Mouse (Mus musculus): Measurements from ENCODE around the gene Rpl14.
A peak's percentile ranks its signal among the peaks of the same experiment; 100 is the strongest.

The Rpl14 gene

GRCm38 (mm10) chr9:120575748-120576661 lies 4.8 kb downstream of the Rpl14 start:
- DNase-seq: no peak

- DNase-seq: no peak
Observed at GRCm38 (mm10) chr9:120576662-120577013, 5.4 kb downstream of the Rpl14 start.

- peak; percentile 90 to 94 for DNase-seq
Observed at GRCm38 (mm10) chr9:120577133-120577651, 5.9 kb downstream of the Rpl14 start.

- no peak for DNase-seq
Observed at GRCm38 (mm10) chr9:120577706-120578405, 6.6 kb downstream of the Rpl14 start.

- no peak for DNase-seq
Observed at GRCm38 (mm10) chr9:120578701-120579100, 7.5 kb downstream of the Rpl14 start.

GRCm38 (mm10) chr9:120579808-120580207 lies 8.6 kb downstream of the Rpl14 start:
- no peak for DNase-seq

- peak; percentile 72 to 86 for DNase-seq
Observed at GRCm38 (mm10) chr9:120581941-120582618, 10.8 kb downstream of the Rpl14 start.

DNA sequence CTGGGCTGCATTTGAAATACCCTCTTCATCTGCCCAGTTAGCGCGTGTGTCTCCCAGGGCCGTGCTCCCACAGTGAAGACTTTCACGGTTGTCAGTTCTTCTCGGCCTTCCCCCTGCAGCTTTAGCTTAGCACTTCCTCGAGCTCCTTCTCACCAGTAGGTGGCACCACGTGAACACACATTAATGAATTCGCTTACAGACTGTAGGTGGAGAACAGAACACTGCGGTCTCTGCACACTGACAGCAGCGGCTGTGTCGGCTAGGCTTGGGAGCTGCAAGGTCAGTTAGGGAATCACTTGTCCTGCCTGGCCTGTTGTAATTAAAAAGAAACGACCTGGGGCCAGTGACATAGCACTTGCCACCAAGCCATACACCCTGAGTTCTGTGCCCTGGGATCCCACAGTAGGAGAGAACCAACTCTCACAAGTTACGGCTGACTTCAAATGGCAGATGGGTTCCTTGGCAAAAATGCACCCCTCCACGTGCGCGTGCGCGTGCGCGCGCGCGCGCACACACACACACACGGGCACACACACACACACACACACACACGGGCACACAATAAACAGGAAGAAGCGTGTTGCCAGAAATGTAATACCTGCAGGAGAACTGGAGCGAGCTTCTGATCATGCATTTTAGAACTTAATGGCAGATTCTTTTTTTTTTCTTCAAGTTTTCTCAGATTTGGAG lies 11.5 kb downstream of the Rpl14 start:
- DNase-seq: peak; percentile 93 to 94

GRCm38 (mm10) chr9:120583314-120583713 lies 12.1 kb downstream of the Rpl14 start:
- no peak for DNase-seq

DNA sequence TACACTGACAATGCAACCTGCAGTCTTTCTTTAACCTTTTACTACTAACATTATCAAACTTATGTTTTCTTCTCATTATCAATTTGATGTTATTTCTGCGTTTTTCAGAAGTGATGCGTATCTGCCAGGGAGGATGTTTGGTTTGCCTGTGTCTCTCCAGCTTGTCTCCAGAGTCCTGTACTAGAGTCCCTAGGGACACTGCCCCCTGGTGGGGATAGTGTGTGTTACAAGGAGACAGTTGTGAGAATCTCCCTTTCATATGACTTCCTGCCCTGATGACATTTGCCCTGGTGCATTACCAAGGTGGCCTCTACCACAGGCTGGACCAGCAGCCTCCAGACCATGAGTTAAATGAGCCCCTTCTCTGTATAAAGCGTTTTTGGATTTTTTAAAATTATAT lies 15.3 kb downstream of the Rpl14 start:
- peak; percentile 87 to 89 for DNase-seq

GRCm38 (mm10) chr9:120591490-120591889 lies 20.2 kb downstream of the Rpl14 start:
- DNase-seq: peak; percentile 90 to 91

GRCm38 (mm10) chr9:120593383-120594101 lies 22.3 kb downstream of the Rpl14 start:
- DNase-seq: no peak

GRCm38 (mm10) chr9:120594839-120595238 lies 23.6 kb downstream of the Rpl14 start:
- no peak for DNase-seq

DNA sequence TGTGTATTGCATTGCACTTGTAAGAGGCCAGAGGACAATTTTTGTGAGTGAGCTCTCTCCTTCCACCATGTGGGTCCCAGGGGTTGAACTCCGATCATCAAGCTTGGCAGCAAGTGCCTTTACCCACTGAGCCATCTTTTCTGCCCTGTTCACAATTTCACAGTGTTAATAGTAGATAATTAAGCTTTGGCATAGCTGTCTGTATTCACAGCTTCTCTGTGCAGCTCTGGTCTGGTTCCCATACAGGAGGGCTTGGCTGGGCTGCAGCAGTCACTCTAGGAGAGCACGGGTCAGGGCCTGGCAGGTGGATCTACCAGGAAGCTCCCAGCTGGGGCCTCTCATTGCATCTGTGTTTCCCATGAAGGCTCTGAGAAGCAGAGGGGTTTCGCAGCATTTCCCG lies 24.1 kb downstream of the Rpl14 start:
- no peak for DNase-seq

DNA sequence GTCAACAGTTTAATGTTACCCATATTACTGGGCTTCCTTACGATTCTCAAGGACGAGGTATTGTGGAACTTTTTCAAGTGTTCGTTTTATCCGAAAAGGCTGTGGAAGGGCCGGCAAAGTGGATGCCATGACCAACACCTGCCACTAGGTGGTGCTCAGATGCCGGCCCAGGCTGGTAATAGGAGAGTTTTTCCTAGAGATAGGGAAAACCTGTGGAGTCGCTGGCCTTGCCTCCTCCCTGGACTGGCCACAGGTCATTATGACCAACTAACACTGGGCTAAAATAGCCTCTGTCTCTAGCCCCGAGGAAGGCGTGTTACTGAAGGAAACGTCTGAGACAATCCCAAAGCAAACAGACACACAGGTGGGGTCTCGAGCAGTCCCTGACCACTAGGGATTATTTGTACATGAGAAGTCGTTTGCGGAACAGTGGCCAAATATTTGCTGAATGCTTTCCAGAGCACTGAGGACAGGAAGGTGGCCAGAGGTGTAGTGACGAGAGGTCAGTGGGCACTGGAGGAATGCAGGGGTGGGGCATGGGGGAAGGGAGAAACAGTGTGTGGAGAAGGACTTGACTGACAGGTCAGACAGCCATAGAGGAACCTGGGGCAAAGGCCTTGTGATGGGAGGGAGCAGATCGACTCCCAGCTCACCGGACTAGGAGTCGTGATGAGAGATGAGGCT lies 30.4 kb downstream of the Rpl14 start:
- DNase-seq: peak; percentile 83 to 86

DNA sequence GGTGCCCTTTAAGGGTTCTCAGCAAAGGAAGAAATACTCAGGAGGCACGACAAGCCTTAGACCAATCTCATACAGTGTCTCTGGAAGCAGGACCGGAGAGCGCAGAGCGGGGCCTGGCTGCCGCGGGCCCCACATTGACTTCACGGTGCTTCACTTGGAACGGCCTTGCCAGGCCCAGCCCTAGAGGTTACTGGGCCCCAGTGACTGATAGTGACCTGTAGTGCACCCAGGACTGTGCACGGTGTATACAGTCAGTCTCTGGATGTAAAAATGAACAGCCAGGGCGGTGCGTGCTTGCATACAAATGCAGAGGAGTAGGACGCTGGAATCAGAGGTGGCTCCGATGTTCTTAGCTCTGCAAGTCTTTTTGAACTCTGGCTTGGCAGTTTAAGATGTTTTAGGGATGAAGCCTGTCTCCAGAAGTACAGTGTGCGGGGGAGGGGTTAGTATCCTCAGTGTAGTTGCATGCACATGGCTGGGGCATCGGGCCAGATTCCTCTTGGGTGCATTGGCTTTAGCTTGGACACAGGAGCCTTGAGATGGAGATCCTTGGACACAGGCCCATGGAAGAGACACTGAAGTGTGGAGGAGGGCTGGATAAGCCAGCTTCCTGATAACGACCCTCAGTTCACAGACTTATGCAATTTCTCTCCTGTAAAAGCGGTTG lies 31.1 kb downstream of the Rpl14 start:
- DNase-seq: peak; percentile 41 to 50

GRCm38 (mm10) chr9:120602839-120603511 lies 31.7 kb downstream of the Rpl14 start:
- DNase-seq: peak; percentile 94 to 95

DNA sequence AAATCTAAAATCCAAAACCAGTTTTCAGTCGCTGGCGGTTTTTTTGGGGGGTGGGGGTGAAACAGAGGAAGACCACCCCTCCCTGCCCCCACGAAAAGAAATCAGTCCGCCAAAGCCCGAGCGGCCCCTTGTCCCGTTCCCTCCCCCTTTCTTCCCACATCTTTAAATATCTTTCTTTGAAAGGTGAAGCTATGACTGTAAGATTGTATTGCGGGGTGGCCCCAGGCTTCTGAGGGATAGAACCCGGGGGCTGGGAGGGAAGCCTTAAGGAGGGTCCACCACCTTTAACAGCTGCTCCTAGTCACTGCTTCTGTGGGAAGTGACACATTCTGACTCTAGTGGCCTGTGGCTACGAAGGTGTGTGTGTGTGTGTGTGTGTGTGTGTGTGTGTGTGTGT lies 32.3 kb downstream of the Rpl14 start:
- DNase-seq: no peak

DNA sequence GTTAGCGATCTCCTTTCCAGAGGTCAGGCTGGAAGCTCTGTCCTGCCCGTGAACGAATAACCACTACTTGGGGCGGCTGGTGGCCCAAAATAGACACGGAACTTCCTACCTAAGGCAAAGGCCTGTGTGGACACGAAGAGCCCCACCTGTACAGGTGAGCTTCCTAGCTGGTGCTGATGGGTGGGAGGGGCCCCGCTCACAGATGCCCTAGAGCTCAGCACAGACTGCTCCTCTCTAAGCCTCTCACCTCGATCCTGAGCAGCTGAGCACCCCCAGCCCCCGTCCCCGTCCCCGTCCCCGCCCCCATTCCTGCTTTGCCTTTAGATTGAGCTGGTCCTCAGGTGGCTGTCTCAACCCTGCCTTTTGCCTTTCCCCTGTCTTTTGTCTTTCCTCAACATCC lies 32.7 kb downstream of the Rpl14 start:
- DNase-seq: no peak

GRCm38 (mm10) chr9:120611055-120611454 lies 39.8 kb downstream of the Rpl14 start:
- no peak for DNase-seq

Measured in kidney, postnatal 4 days (tissue).